Mouse (Mus musculus) gastrocnemius, postnatal 25 days (tissue): ENCODE results near the gene Cyfip2. TPM values are rescaled to one million over a fixed set of nuclear protein-coding genes. Genes with fewer than 3 reads are reported as not detected.

Source experiments
- DNase-seq: peaks from one replicate; pipeline ENCODE4 v3.0.0; 2022
- total RNA-seq, 2 experiments: library from RNA; stranded (reverse); gene quantifications; 1 replicate in 1 of 2; 2 replicates in 1 of 2; pipeline ENCODE4 v1.2.3; 2021

Gene Cyfip2
- total RNA-seq, 2 experiments from 2014 or later: 0.54 to 0.90 TPM

DNA sequence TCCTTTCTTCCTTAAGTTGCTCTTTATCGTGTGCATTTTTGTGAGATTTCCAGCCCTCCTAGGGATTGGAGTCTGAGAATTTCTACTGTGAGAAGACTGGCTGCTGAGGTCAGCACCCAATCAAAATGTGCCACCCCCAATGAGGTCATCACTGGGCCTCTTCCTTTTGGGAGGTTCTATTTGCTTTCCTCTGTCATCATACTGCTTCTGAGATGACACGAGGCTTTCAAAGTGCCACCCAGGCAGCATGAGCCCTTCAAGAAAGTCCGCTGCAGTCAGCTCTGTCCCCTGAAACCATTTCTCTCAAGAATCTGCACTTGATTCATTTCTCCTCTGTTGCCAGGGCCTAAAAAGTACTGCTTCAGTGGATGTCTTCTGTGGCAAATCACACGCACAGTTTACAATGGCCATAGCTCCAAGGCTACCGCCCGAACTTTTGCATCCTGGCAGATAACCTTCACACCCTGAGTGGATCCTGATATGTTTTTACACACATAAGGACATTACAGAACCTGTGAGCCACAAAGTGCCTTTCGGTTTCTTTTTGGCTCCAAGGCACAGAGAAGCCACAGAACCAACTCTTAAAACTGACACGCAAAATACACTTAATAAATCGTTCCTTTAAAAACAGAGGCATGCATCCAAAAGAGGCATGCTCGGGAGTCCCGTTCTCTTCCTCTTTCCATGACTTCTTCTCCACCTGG lies 4.2 kb downstream of the Cyfip2 start:
- no peak for DNase-seq

DNA sequence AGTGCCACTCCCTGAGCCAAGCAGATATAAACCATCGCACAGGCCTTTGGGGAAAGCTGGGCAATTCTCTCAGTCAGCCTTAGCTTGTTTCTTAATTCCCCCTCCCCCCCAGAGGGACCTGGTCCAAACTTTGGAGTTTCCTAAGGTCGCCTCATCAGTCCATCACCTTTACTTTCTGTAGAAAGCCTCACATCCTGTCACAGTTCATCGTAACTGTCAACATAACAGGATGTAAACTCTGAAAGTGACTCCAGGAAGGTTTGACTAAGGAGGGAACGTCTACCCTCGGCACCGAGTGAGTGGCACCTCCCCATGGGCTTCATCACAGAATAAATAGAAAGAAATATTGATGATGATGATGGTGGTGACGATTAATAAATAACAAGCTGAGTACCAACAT lies 4.9 kb downstream of the Cyfip2 start:
- no peak for DNase-seq

DNA sequence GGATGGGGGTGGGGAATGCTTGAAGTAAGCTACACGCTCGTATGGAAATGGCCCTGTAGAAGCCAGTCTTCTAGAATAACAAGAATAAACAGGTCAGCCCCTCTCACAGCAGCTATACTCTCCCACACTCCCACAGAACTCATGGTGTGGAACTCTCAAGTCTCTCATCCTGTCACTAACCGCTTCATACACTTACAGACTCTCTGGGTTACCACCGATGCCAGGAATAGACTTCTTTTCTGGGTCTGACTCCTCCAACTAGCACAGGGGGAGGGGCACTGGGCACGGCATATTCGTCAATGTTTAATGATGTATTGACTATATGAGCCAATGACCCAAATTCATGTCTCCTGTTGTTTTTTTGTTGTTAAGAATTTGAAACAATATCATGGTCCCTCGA lies 5.9 kb downstream of the Cyfip2 start:
- no peak for DNase-seq

DNA sequence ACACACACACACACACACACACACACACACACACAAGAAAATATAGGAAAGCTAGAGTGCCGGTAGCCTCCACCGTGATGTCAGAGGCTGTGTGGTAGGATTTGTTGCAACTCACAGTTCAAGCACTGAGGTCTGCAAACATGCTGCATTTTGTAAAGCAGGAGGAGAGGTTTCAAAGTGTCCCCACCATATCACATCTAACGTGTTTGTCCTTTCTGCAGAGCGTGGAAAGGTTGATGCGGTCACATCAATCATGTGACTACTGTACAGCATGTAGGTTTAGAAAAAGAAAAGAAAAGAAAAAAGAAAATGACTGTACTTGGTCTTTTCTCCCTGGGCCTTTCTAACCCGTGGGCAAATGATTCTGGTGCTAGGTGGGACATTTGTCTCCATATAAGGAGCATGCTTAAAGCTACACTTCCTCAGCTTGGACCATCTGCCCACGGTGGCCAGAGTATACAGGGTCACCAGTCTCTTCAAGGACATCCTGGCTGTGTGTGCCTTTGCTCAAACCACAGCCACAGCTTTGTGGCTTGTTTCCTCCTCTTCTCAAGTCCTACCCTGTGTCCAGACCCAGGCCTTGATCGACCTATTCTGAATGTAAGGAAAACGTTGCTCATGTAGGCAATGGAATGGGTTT lies 6.7 kb downstream of the Cyfip2 start:
- DNase-seq: no peak

DNA sequence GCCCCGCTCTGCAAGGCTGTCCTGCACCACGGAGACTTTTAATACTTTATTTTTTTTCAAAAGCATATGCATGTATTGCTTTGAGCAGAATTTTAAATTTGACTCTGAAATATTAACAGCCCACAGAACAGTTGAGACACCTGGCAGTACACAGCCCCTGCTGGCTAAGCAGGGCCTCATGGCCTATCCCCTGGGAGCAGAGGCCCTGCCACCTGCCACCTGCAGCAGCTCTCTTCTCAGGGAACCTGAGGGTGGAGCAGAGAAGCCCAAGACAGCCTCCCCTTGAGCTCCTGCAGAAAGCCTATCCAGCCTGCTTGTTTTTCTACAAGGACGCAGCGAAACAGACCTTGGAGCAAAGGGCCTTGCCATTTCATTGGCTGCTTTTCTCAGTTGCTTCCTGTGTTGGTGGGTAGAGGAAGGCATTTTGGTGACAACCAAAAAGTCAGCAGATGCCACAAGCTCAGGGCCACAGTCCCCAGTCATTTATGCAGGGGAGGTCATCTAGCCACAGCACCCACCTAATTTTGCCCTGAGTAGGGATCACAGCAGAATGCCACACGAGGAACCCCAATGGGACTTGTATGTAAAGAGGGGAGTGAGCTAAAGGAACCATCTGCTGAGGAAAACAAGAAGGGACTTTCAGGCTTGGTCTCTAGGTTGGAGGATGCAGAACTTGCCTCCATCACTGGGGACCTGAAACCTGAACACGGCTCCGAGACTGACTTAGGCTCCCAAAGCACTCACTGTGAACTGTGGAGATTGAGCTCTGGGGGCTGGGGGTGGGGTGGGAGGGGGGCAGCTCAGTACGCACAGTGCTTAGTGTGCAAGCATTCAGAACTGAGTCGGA lies 7.6 kb downstream of the Cyfip2 start:
- DNase-seq: no peak

DNA sequence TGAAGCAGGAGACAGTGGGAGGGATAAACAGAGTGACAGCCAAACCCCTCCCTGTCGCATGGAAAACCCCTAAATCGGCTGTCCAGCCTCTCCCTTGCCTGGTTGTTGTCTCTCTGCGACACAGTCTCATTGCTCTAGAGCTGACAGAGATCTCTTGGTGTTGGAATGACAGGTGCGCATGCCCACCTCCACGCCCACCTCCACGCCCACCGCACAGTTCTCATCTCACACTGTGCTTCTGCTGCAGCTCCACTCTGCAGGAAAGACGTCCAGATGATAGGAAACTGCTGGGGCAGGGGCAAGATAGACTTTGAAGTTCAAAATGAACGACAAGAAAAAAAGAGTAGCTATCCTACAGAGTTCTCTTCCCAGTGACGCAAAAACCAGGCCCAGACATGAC lies 8.6 kb downstream of the Cyfip2 start:
- no peak for DNase-seq

DNA sequence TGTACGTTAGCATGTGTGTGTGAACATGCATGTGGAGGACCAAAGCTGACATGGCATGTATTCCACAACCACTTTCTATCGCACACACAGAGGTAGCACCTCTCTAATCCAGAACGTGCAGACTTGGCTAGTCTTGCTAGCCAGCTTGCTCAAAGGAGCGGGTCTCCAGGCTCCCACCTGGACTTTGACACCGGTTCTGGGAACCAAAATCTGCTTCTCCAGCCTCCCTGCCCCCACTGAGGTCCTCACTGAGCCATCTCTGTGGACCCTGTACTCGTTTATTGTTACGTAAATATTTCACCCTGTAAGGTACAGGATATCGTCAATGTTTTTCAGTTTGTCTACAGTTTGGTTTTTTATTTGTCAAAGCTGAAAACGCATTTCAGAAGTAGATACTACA lies 10.2 kb downstream of the Cyfip2 start:
- DNase-seq: no peak

DNA sequence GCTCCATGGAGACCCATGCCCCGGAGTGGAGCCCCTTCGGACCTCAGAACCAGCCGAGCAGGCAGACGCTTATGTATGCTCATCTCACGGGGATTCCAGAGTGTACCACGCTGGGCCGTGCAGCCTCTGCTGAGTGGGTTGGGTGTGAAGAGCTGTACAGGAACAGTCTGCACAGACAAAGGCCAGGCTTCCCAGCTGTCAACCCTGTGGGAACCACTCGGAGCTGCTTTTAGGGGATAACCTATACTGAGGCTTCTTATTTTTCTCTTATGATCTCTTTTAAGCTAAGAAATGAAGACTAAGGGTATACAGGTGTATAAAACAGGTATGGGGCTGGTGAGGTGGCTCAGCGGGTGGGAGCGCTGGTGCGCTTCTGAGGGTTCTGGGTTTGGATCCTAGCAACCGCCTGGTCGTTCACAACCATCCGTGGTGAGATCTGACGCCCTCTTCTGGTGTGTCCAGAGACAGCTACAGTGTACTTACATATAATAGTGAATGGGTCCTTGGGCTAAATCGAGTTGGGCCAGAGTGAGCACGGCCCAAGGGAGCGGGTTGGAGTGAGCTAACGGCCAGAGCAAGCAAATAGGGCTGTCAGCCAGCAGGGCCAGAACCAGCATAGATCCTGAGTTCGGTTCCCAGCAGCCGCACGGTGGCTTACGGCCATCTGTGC lies 10.9 kb downstream of the Cyfip2 start:
- DNase-seq: no peak

DNA sequence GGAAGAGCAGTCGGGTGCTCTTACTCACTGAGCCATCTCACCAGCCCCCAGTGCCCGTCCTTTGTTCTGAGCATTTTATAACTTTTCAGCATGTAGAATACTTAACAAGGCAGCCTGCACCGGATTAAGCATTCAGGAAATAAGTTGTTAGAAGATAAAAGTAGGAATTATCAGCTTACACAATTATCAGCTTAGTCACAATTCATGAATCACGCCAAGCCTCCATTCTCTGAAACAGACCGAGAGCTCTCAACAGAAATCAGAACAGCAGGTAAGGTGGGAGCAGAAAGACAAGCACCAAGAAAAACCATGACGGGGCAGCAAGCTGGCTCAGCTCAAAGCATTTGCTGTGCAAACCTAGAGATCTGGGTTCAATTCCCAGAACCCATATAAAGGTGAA lies 12.8 kb downstream of the Cyfip2 start:
- DNase-seq: no peak

DNA sequence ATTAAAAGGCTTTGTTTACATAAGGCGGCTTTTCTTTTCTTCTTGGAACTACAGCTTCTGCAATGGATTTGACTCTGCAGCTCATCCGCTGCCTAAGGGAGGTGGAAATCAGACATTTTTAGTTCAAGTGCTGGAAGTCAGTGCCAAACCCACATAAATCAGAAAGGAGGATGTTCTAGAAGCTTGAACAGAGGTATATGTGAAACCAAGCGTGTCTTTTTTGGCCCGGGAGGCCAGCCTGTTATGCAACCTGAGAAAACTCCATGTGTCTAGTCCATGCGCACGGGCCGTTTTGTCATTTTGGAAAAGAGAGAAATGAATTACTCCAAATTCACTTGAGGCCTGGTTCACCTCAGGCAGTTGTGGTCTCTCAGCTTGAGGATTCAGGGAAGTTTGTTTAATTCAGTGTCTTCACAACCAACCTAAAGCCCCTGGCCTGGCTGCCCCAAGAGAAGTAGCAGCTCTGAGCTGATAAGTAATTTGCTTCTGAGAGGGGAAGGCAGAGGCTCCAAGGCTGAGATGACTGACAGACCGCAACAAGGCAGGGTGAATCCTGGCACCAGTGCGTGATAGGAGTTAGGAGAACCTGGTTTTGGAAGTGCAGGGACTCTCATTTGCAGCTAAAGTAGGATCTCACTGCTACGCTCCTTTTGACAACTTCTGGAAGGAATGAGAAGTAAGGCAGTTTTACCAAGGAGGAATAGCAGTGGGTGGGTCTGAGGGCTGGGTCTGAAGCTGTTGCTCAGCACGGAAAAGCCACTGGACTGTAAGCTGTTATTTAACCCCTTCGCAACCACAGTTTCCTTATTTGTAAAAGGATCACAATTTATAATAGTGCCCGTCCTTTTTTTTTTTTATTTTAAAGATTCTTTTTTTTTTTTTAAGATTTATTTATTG lies 13.5 kb downstream of the Cyfip2 start:
- no peak for DNase-seq

DNA sequence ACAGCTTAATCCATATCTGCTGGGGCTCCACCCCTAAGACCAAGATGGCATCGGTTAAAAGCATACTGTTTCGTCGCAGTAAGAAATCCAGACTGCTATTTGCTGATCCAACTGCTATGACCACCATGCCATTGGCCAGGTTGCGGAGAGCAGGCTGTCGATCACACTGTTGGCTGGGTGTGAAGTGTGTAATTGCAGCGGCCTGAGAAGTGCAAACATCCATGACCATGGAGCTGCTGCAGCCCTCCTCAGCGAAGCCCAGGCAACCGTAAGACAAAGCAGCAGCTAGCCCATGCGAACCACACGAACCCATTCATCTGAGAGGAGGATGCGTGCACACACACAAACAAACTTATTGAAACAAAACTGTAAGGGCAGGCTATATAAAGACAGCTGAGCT lies 18.3 kb downstream of the Cyfip2 start:
- no peak for DNase-seq

DNA sequence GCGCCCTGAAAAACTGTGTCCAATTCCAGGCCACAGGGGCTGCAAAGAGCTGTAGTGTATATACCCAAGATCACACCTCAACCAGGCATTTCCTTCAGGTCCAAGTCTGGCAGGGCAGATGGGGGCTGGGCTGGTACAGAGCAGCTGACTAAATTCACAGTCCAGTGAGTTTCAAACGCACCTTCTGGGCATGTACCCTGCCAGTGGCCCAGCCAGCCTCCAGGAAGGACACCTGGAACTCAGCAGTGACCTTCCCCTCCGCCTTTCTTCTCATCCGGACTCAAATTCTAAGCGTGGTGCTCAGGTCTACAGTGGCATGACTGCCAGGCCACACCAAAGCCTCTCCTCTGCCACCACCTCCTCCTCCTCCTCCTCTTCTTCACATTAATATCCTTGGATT lies 19.2 kb downstream of the Cyfip2 start:
- no peak for DNase-seq

DNA sequence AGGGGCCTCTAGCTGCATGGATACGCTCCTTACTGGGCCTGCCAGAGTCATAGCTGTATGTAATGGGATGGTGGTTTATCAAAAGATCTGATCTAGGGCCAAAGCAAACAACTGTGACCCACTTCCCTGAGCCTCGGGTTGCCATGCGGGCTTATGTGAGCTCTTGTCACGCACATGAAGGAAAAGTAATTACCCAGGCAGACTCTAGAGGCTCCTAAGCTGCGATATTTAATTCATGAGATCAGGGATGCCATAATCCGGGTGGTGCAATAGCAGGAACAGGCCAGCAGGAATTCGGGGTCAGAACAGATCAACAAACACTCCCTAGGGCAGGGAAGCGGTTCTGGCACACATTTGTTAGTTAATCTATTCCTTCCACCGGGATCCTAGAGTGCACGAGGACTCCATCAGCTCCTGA lies 21.7 kb downstream of the Cyfip2 start:
- no peak for DNase-seq

DNA sequence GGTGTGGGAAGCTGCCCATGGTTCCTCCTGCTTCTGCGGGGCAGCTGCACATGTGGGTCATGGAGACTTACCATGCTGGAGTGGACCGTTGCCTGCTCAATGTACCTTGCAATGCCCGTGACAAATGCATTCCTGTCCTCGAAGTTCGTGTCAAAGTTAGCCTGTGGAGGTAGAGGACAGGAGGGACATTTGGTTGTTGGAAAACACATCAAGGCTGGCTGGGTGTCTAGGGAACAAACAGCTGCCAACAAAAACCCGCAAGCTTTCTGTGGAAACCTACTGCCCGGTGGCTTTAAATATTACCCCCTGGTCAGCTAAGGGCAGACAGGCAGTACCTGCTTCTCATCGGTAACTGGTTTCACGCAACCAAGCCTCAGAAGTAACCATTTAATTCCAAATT lies 23.1 kb downstream of the Cyfip2 start:
- no peak for DNase-seq

DNA sequence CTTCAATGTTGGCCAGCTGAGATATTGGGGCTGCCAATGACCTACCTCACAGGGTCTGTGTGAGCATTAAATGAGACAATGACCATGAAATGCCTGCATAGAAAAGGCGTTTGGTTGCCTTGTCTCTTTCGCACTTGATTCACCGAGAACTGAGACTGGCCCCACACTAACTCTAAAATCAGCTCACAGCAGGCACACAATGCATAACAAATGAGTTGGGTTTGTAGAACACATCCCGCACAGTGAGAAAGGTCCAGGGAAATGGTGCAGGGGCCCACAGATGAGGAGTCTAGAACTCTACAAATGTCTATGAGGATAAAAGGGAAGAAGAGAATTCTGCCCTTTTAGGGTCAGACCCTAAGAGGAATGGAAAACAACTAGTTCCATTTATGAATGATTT lies 23.6 kb downstream of the Cyfip2 start:
- DNase-seq: no peak

DNA sequence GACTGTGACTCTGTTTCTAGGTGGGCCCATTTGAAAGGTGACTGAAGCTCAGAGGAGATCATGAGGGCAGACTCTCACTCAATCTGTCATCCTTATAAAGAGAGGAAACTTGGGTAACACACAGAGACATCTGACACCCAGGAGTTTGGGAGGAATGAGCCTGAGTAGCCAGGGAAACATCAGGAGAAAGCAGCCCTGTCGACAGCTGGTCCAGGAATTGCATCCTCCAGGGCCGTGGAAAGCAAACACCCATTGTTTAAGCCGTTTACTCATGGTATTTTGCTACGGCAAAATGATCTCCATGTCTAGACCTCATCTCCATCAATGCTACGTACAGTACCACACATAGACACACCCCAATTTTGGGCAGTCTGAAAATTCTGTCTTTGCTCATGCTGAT lies 24.6 kb downstream of the Cyfip2 start:
- no peak for DNase-seq

DNA sequence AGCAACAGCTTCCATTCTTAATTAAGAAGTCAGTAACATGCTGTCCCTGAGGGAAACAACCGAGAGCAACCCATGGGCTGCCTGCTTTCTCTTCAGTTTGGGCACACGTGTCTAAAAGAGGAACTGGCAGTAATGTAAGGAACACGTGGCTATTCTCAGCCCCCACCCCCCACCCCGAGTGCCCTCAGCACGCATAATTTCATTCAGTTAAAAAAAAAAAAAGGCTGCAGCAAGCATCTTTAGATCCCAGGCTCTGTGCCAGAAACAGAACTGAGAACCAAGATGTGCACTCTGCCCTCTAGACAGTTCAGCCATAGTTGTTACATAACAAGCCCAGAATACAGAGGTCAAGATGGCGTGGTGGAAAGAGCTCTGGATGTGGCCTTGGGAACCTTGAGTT lies 25.9 kb downstream of the Cyfip2 start:
- no peak for DNase-seq

DNA sequence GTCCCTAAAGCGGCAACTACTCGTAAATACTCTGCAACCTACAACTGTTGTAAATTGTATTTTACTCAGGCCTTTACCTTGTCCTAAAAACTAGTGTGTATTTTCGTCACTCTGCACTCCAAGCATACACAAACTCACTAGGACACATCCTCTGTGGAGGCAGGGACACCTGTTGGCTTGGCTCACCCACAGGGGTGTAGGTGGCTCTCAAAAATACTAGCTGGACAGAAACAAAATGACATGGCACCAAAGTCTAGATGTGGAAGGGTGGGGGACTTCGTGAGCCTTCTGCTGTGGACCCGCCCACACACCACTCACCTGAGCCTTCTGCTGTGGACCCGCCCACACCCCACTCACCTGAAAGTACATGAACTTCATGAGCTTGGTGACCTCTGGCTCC lies 28.9 kb downstream of the Cyfip2 start:
- no peak for DNase-seq

DNA sequence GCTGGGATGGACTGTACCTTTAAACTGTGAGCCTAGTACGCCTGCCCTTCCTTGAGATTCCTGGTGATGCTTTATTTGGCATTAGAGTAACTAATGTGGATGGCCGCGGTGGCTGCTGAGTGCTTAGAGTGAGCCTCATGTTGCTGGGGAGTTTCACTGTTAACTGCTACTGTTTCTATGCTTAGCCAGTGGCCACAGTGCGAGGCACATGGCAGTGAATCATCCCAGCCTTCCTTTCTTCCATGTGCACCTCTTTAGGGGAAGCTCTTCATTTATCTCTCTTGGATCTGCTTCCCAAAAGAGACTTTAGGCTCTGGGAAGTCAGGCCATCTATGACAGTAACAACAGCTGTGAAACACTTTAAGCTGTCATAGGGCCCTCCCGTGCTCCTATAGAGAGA lies 30.0 kb downstream of the Cyfip2 start:
- no peak for DNase-seq

DNA sequence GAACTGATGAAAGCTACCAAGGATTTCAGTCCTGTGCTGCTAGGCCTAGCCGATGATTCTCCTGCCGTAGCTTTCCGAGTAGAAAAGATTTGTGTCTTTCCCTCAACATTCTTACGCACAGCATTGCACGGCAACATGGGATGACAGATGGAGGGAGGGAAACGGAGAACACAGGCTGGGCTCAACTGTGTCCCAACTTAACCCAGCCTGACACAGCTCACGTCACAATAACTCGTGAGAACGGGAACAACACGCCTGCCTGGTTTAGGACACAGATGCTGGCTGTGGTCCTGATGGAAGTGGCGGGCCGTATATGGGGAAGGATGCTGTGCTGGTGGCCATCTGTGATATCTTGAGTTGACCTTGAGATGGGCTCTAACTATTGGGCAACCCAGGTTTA lies 34.0 kb downstream of the Cyfip2 start:
- no peak for DNase-seq

DNA sequence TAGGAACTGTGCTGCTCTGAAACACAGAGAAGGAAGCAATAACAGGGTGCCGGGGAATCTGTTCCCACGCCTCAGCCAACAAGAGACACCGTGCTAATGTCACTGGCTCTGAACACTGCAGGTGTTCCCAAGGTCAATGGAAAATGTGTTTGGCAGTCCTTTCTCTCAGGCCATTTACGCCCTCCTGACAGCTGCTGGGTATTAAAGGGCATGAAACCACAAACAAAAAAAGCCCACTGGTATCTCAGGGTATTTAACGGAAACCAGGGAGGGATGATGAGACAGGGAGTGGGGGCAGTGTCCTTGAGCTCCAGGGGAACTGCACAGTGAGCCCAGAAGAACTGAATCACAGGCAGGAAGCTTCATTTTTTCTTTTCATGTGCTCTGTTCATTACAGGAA lies 34.5 kb downstream of the Cyfip2 start:
- no peak for DNase-seq

DNA sequence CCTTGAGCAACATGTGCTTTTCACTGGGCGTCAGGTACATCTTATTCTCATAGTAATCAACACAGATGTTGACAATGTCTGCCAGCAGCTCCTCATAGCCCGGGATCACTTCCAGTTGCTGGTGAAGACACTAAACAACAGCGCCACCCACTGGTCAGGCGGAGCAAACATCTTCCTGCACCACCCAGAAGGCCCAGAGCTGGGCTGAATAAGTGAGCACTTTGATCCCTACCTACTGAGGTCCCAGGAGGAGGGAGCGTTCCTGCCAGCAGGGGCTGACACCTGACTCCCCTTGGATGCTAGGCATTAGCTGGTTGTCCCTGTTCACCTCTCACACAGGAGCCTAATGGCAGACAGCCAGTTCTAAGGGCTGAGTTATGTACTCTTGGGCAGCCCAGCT lies 35.9 kb downstream of the Cyfip2 start:
- DNase-seq: no peak
